Mouse (Mus musculus) megakaryocyte-erythroid progenitor cell, adult 5-6 weeks (primary cell): Measurements from ENCODE around the gene Trim37. TPM values are rescaled to one million over a fixed set of nuclear protein-coding genes. Genes with fewer than 3 reads are reported as not detected.

Source experiments
- ATAC-seq: replicated peaks from 2 replicates; pipeline ENCODE4 v1.8.0; 2016; ENCODE audit warnings: mild to moderate bottlenecking, inconsistent platforms; ENCODE audit not compliant: severe bottlenecking, poor library complexity, low FRiP score, low TSS enrichment
- total RNA-seq, 2 experiments: library from RNA; stranded (forward) in 1 of 2; stranded (reverse) in 1 of 2; fragments of 200-1000, 215-1000 nt in 1 of 2; fragments of >200 nt in 1 of 2; fragmentation: Nextera tagmentation in 1 of 2; gene quantifications; 2 replicates each; pipeline ENCODE4 v1.2.3; 2014 to 2017

Trim37 gene
- total RNA-seq, 2 experiments from 2014 or later, result 42.7 to 80.2 TPM

DNA sequence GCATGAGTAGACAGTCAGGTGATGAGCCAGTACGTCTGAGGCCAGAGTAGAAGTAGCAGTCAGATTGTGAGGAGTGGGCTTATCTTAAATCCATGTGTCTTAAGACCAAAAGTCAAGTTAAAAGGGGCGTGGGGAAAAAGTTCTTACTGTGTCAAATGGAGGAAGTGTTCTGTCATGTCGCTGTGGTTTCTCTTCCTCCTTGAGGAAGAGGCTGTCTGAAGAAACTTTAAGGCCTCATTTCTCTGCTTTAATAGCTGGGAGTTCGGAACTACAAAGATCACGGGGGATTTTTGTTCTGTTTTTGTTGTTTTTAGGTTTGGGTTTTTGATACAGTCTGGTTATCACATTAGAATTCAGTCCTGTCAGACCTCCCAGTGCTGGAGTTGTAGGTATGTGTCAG is 85.4 kb downstream of the Trim37 start:
- no peak for ATAC-seq

DNA sequence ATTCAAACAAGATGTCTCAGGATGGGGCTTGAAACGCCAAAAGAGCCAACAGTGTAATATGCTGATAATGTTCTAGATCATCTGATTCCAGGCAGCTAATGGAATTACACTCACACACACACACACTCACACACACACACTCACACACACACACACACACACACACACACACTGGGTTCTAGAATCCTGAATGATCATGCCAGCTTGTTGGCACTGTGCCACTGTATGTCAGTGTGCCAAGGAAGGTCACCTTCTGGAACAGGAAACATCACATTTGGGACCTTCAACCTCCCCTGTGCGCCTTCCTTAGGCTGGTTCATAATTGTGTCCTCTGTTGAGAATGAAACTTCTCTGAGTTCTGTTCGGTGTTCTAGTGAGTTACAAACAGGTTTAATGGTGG is 95.8 kb downstream of the Trim37 start:
- ATAC-seq, result no peak

DNA sequence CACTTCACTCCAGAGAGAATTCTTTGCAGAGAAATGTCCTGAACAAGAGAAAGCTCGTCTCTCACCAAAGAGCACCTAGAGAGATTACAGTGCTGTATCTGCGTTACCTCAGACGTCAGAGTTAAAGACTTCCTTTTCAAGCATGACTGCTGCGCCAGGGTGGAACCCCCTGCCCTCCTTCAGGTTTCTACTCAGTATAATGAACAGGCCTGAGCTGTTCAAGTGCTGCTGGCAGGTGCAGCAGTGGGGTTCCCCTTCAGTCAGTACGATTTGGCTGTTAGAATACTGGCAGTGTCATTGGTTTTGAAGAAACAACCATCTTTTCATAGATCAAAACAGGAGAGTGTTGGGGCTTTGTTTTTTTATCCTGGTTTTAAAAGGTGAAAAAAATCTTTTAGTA is 100.2 kb downstream of the Trim37 start:
- ATAC-seq, result no peak

DNA sequence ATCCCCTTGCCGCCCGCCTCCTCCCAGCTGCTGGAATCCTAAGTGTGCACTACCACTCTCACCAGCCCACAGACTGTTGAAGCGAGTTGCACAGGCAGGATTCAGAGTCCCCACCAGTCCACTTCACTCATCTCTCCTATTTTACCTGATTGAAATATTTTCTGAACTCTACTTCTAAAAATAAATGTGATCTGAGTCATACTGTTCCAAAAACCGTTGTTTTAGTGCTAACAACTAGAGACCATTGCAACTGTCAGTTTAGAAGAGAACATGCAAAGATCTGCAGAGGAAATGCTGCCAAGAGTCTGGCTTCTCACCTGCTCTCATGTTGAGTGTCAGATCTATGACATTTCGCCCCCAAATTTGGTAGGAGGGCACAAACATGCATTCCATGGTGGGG is 106.5 kb downstream of the Trim37 start:
- no peak for ATAC-seq

DNA sequence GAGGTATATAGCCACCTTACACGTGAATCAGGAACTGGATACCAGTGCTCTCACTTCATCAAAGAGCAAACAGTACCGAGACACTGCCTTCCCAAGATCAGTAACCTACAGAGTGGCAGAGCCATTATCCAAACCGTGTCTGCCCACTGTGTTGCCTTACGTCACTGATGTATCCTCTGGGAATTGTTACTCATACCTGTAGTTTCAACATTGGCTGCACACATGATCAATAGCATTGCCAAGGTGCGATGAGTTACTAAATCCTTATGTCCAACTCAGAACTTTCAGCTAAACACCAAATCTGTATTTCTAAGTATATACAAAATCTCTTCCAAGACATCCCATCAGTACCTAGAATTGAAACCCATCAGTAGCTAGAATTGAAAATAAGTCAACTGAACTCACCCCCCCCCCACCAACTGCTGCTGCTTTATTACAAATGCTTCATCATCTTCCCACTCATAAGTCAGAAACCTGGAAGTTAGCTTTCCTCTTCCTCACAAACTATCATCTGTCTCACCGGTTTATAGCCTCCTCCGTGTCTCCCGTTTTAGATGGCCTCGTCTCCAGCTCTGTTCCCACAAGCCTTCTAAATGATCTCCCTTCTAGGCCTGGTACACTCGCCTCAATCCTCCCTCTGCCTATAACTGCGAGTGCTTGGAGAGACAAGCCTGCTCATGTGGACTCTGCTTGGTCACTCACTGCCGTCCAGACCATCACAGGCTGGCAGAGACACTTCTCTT is 108.0 kb downstream of the Trim37 start:
- no peak for ATAC-seq

DNA sequence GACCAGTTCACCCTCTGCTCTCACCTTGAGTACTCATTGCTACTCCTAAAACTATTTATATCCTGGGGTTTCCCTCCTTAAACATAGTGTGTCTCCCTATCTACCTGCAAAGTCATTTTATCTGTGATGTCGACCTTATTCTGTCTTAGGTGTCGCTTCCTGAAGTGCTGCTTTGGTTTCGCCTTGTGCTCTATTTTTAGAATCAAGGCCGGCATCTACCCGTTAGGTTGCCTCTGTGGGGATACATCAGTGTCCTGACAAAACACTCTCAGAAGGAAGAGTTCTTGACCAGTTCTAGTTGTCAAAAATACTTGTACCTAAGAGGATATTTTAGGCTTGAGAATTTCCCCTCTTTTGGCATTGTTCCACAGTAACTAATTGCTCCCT is 108.6 kb downstream of the Trim37 start:
- no peak for ATAC-seq

DNA sequence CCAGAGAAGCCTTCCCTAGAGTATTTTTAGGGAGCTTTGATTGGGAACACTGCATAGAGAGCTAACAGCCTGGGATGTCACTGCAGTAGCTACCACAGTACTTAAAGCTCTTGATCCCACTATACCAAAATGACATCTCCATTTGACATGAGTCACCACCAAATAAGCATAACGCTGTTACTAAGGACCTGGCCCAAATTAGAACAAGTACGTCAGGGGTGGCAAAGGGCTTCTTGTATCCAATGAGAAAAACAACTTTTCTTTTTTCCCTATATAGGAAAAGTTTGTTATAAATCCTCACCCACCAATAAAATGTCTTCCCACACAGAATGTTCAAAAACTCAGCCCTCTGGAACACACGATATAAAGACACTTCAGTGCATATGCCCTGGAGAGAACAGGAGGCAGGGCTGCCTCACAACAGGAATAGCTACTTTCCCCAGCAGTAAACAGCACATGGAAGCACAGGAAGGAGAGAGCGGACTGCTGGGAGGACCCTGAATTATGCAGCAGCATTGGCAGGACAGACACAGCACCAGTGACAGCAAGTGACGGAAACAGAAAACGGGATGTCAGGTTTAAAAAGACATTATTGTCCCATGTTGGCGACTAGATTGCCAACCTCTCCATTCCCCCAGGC is 112.1 kb downstream of the Trim37 start:
- no peak for ATAC-seq

DNA sequence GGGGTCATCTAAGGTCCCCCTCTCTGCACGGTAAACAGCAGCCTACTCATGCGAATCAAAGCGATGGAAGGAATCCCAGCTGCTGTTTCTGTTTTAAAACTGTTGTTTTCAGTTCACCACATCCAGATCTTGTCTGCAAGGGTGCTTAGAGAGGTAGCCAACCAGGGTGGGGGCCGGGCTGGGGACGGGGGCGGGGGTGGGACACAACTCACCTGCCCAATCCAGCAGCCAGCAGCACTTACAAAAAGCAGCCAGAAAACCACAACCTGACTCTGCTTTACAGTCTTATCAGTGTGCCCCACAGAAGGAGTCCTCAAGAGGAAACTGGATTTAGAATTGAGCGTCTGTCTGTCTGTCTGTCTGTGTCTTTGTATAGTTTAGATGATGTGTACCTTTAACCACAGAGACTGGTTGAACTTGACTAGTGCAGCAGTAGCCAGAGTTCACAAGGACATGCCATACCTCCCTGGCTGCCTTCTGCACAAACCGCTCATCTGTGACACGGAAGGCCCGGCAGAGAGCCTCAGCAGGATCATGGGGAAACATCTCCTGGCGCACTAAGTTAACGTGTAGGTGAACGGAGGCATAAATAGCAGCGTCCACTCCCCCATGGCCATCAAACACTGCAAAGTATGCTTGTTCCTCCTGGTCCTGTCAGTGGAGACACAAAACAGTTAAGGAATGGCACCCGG is 113.4 kb downstream of the Trim37 start:
- ATAC-seq, result no peak

DNA sequence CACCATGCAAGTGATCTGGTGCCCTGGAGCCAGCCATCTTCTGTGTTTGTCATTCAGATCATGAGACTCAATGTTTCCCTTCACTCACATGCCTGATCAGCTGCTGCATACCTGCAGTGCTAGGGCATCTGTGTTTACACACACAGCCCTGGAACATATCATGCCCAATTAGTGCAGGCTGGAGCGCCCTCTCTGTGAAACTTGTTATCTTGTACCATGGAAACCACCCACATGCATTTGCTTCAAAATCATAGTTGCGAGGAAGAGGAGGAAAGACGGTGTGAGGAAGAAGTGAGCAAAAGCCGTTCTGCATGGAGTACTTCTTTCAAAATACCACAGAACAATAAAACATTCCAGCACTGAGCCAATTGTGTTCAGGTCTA is 113.9 kb downstream of the Trim37 start:
- no peak for ATAC-seq

DNA sequence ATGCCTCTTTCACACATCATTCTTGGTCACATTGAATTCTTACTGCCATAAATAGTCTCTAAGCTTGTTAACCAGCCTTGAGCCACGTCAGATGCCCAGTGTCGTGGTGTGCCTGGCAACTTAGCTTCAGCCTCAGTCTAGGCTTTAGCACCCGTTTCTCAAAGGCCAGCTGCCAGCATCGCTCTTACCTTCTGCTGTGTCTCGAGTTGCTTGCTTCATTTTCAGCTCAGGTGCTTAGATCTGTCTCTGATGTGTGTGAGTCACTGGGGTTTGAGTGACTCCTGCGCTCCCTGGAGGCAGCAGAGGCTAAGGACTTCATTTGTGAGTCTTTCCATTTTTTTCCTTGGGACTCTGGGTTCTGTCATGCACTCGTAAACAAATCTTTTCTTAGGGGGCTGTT is 114.4 kb downstream of the Trim37 start:
- no peak for ATAC-seq

DNA sequence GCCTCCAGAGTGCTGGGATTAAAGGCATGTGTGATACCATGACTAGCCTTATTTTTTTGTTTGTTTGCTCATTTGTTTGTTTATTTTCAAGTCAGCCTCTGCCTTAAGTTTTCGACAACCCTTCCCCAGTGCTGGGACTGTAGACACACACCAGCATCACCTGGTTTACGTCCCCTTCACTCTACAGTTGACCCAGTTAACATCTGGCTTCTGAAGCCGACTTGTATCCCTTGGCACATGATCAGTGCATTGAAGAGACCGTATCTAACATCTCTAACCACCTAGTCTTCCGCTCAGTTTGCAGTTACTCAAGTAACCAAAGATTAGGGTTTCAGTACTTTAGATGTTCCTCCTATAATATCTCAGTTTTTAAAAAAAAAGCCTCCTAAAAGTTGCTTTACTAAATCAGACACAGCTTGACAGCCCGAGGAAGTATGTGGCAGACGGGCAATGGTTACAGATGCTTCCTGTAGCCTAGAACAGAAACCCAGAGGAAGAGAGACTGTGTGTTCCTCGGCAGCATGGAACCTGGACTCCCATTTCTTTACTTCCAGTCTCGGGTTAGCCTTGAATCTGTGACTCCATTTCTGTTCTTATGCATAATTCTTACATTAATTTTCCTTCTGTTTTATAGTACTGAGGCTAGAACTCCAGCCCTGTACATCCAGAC is 118.4 kb downstream of the Trim37 start:
- ATAC-seq, result no peak

DNA sequence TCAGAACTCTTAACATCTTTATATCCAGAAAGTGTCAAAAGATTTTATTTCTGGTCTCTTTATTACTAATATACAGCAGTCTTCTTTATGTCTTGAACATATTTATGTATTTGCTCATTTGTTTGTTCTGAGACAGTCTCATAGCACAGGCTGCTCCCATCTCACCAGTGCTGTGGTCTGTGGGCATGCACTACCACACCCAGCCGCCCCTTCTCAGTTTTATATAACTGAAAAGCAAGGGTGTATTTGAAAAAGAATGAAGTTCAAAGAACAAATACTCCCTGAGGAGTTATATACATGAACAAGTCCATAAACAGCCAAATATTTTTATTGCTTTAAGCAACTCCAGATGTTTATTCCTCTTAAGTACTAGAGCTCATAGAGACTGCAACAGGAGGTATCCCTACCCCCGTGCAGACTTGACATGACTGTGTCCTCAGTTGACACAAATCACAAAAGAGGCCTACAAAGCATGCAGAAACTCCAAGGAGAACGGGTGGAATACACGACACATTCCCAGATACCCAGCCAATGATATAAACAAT is 119.3 kb downstream of the Trim37 start:
- ATAC-seq, result no peak

DNA sequence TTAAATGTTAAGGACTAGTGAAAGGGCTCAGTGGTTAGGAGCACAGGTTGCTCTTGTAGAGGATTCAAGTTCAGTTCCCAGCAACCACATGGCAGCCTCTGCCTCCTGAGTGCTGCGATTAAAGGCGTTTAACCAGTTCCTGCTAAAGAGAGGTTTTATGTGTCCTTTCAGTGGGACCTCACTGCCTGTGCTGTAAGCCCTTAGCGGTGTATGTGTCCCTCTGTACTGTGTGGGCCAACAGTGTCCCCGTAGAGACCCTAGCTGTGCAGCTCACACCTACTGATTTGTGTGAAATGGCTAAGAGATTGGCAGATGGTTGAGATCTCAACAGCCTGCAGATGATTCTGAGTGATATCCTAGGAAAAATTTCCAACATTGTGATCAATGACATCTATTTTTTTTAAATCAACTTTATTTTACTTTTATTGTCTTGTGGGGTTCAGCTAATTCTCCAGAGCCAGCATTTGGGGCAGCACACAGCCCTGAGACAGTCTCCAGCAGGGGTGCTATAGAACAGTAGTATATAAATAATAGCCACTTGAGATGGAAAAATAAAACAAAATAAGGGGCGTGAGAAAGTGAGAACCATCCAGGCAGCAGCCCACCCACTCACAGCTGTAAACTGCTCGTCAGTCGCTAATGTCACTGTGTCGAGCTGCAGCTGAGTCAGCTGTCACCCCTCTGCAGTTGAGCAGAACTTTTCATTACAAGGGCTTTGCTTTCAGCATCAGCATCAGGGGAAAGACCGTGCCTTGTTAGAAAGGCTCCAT is 120.0 kb downstream of the Trim37 start:
- ATAC-seq, result no peak

DNA sequence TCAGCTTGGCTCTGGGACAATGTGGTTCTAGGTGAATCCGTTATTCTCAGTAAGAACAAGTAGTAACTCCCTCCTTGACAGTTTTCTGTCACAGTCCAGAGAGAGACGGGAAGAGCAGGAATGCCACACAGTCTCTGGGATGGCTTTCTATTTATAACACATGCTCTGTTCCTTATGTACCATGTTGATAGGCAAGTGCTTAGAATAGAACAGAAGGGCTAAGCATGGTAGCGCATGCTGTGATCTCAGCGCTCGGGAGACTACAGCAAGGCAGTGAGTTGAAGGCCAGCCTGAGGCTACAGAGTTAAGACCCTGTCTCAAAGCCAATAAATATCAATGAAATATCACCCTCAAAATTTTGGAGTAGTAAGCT is 120.6 kb downstream of the Trim37 start:
- no peak for ATAC-seq

DNA sequence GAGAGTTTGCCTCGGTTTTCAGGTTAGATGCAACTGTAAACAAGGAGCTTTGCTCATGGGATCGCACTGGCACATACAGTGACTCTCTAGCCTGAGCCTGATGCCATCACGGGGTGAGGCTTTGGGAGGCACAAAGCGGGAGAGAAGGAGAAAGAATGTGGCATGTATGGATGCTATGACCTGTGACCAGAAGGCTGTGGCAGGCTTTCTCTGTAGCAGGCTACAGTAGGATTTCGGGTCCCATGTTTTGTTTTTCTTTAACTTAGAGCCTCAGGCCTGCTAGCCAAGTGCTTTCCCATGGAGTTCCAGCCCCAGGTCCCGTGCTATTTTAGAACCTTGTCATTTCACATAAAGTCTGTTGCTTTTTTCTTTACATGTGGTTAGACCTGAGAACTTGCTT is 123.3 kb downstream of the Trim37 start:
- no peak for ATAC-seq

DNA sequence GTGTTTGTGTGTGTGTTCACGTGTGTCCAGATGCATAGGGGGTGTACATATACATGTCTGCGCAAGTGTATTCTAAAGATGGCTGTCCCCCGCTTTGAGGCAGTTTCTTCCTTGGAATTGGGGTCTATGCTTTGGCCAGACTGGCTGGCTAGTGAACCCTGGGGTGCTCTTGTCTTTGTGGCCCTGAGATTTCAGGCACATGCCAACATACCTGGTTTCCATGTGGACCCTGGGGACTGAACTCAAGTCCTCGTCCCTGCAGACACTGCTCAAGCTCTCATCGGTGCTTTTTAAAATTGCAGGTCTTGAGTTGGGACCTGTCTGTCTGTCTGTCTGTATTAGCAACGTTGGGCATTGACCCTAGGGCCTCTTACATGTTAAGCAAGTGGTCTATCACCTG is 126.4 kb downstream of the Trim37 start:
- ATAC-seq, result no peak

DNA sequence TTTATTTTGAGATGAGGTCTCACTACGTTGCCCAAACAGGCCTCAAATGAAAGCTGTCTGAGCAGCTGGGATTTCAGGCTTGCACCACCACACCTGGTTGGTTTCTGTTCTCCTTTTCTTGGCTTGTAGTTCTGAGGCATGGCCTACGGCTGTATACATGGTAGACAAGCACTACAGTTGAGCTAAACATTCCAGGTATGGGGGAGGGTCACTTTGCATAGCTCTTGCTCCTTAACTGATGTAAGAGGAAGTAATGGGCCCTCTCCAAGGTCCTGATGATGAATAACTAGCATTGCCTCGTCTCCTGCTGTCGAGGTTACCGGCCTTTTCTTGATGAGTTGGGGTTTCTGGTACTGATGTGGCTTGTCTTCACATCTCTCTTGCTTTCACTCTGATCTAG is 127.3 kb downstream of the Trim37 start:
- no peak for ATAC-seq

DNA sequence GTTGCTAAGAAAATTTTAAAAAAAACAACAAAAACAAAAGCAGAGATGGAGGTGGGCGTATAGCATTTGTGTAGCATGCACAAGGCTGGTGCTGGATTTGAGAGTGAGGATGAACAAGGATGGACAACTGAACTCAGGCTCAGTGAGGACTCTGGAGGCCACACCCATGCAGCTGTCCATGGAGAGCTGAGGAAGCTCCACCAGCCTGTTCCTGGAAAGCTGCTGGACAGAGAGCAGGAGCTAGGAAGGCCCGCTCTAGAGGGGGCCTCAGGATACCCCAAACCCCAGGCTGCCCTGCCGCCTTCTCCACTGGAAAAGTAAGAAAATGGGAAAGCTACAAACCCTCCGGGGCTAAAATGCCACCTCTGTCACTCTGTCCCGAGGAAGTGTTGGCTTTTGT is 130.4 kb downstream of the Trim37 start:
- ATAC-seq, result no peak

DNA sequence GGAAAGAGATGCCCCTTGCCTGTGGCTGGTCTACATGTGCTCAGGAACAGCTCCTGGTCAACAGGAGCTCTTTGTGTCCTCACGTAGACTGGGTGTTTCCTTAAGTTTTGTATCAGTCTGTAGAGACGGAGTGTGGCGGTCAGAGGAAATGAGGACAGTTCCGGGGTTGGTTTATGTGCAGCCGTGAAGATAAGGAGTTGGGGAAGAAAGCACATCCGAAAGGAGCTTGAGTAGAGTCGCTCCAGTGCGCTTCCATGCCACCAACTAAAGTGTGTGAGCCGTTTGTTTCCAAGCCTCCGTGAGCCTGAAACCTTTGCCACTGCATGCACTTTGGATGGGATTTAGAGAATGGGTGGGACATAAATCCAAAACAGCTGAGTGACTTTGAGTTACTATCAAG is 132.9 kb downstream of the Trim37 start:
- ATAC-seq, result peak; percentile 37; the same call in 1 of the 2 replicates
